23 mouse cellular contexts compared by ENCODE assay signal in the genomic region with DNA sequence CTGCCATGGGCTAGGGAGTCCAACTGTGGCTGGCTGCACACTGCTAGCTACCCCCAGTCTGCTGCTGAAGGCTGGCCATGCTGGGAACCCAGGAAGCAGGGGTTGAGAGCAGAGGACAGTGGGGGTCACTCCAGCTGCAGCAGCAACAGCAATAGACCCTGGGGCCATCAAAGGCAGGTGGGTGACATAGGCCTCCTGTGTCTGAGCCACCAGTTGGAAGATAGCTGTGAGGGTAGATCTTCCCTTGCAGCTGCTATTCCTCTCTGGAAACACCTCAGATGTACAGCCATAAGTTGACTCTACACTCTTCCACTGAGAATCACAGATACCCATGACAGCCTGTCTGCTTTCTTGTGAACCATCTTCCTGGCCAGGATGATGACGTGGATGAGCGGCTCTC.
"Had no signal": no experiment of that assay in that cellular context is flagged by ENCODE, and none has a peak within 500 bp of the region (broad histone marks: within the 10 kb centered on the region; RNA-seq: fewer than 3 reads in every experiment).

No protein-coding gene starts in this region.

- H3K36me3 ChIP-seq: heart, embryonic 13.5 days; heart, embryonic 15.5 days; hindbrain, embryonic 13.5 days; hindbrain, embryonic 15.5 days; kidney, embryonic 15.5 days; limb, embryonic 13.5 days; limb, embryonic 15.5 days; liver, embryonic 12.5 days had no signal

- H3K4me3 ChIP-seq: heart, embryonic 13.5 days; heart, embryonic 15.5 days; hindbrain, embryonic 13.5 days; hindbrain, embryonic 15.5 days; kidney, embryonic 15.5 days; limb, embryonic 13.5 days; limb, embryonic 15.5 days; liver, embryonic 12.5 days had no signal

- ATAC-seq: hindbrain, postnatal 0 days; intestine, embryonic 16.5 days; liver, embryonic 12.5 days had no signal

- DNase-seq: gastrocnemius, postnatal 14 days; gastrocnemius, postnatal 36 days; heart, adult 18-20 months; kidney, adult 11 months; kidney, adult 2 months; kidney, adult 9 months; kidney, postnatal 14 days; kidney, postnatal 36 days; layer of hippocampus, adult 9-11 months; layer of hippocampus, postnatal 36 days; left cerebral cortex, postnatal 4 days had no signal

- H3K9me3 ChIP-seq: heart, embryonic 13.5 days; heart, embryonic 15.5 days; hindbrain, embryonic 13.5 days; hindbrain, embryonic 15.5 days; kidney, embryonic 15.5 days; limb, embryonic 13.5 days; limb, embryonic 15.5 days; liver, embryonic 12.5 days had no signal

- H3K4me2 ChIP-seq: heart, embryonic 11.5 days; heart, embryonic 13.5 days; heart, embryonic 15.5 days; hindbrain, embryonic 13.5 days; hindbrain, embryonic 15.5 days; kidney, embryonic 15.5 days; limb, embryonic 13.5 days; limb, embryonic 15.5 days; liver, embryonic 12.5 days had no signal

- H3K27ac ChIP-seq: heart, embryonic 13.5 days; heart, embryonic 15.5 days; hindbrain, embryonic 13.5 days; hindbrain, embryonic 15.5 days; hindbrain, postnatal 0 days; kidney, embryonic 15.5 days; kidney, postnatal 0 days; limb, embryonic 13.5 days; limb, embryonic 15.5 days; liver, embryonic 12.5 days had no signal

- H3K27me3 ChIP-seq: heart, embryonic 15.5 days; hindbrain, embryonic 13.5 days; limb, embryonic 13.5 days; limb, embryonic 15.5 days; liver, embryonic 12.5 days had no signal

- H3K9ac ChIP-seq: heart, embryonic 13.5 days; heart, embryonic 15.5 days; hindbrain, embryonic 13.5 days; hindbrain, embryonic 15.5 days; kidney, embryonic 15.5 days; limb, embryonic 13.5 days; limb, embryonic 15.5 days; liver, embryonic 12.5 days had no signal

- H3K4me1 ChIP-seq: hindbrain, embryonic 13.5 days; hindbrain, embryonic 15.5 days; kidney, embryonic 15.5 days; liver, embryonic 12.5 days had no signal
